Mouse (Mus musculus): ENCODE measurements at regions not wholly inside any gene's neighbourhood (a gene's known extent, or its start where the extent isn't known, plus 50 kb on each side); places are given as distances from the start of the nearest gene placed in this dataset.

- no peak for DNase-seq (ENCODE audit: low read depth, low spot score)
Observed at GRCm38 (mm10) chr4:137160526-137160925, 111.9 kb upstream of the Zbtb40 start.

GRCm38 (mm10) chr4:137158201-137158600 lies 109.6 kb upstream of the Zbtb40 start:
- DNase-seq (ENCODE audit: low read depth, low spot score) = no peak

GRCm38 (mm10) chr4:137156441-137157105 lies 108.0 kb upstream of the Zbtb40 start:
- DNase-seq (ENCODE audit: low read depth, low spot score) = no peak

- no peak for DNase-seq (ENCODE audit: low read depth, low spot score)
Observed at GRCm38 (mm10) chr4:137148756-137149155, 100.2 kb upstream of the Zbtb40 start.

- DNase-seq (ENCODE audit: low read depth, low spot score) = no peak
Observed at GRCm38 (mm10) chr4:137147795-137148194, 99.2 kb upstream of the Zbtb40 start.

- no peak for DNase-seq (ENCODE audit: low read depth, low spot score)
Observed at GRCm38 (mm10) chr4:137146326-137146725, 97.7 kb upstream of the Zbtb40 start.

GRCm38 (mm10) chr4:137142316-137142715 lies 93.7 kb upstream of the Zbtb40 start:
- no peak for DNase-seq (ENCODE audit: low read depth, low spot score)

GRCm38 (mm10) chr4:137139051-137139705 lies 90.6 kb upstream of the Zbtb40 start:
- DNase-seq (ENCODE audit: low read depth, low spot score) = no peak

GRCm38 (mm10) chr4:137138127-137138526 lies 89.5 kb upstream of the Zbtb40 start:
- peak; percentile 42 for DNase-seq (ENCODE audit: low read depth, low spot score)

GRCm38 (mm10) chr4:137136313-137136712 lies 87.7 kb upstream of the Zbtb40 start:
- DNase-seq (ENCODE audit: low read depth, low spot score) = peak; percentile 80

- DNase-seq (ENCODE audit: low read depth, low spot score) = peak; percentile 21
Observed at GRCm38 (mm10) chr4:137135792-137136191, 87.2 kb upstream of the Zbtb40 start.

GRCm38 (mm10) chr4:137134553-137134952 lies 86.0 kb upstream of the Zbtb40 start:
- no peak for DNase-seq (ENCODE audit: low read depth, low spot score)

GRCm38 (mm10) chr4:137133789-137134188 lies 85.2 kb upstream of the Zbtb40 start:
- DNase-seq (ENCODE audit: low read depth, low spot score) = peak; percentile 47

- no peak for DNase-seq (ENCODE audit: low read depth, low spot score)
Observed at GRCm38 (mm10) chr4:137130619-137131212, 82.1 kb upstream of the Zbtb40 start.

- DNase-seq (ENCODE audit: low read depth, low spot score) = no peak
Observed at GRCm38 (mm10) chr4:137128152-137128551, 79.6 kb upstream of the Zbtb40 start.

- DNase-seq (ENCODE audit: low read depth, low spot score) = peak; percentile 43
Observed at GRCm38 (mm10) chr4:137121684-137122083, 73.1 kb upstream of the Zbtb40 start.

GRCm38 (mm10) chr4:137120597-137120996 lies 72.0 kb upstream of the Zbtb40 start:
- peak; percentile 39 for DNase-seq (ENCODE audit: low read depth, low spot score)

- DNase-seq (ENCODE audit: low read depth, low spot score) = peak; percentile 14
Observed at GRCm38 (mm10) chr4:137118332-137118715, 69.7 kb upstream of the Zbtb40 start.

GRCm38 (mm10) chr4:137117471-137118331 lies 69.1 kb upstream of the Zbtb40 start:
- DNase-seq (ENCODE audit: low read depth, low spot score) = peak; percentile 38

GRCm38 (mm10) chr4:137115062-137115461 lies 66.5 kb upstream of the Zbtb40 start:
- DNase-seq (ENCODE audit: low read depth, low spot score) = peak; percentile 83

GRCm38 (mm10) chr4:137110276-137110675 lies 61.7 kb upstream of the Zbtb40 start:
- DNase-seq (ENCODE audit: low read depth, low spot score) = no peak
